Mouse (Mus musculus): ENCODE results near the gene Tmem251.

GRCm38 (mm10) chr12:102703921-102704408 is 39.6 kb upstream of the Tmem251 start:
- TF ChIP-seq CTCF (IDR thresholded peaks at IDR 0.05; ENCODE audit: borderline replicate concordance, control insufficient read depth, extremely low read depth, insufficient read depth, low read length, poor library complexity) (no peak), POLR2A (IDR thresholded peaks at IDR 0.05; ENCODE audit: control insufficient read depth, extremely low read depth, insufficient read depth, low read length, poor library complexity) (no peak)
